Mouse (Mus musculus): ENCODE data around the gene Fyn.

DNA sequence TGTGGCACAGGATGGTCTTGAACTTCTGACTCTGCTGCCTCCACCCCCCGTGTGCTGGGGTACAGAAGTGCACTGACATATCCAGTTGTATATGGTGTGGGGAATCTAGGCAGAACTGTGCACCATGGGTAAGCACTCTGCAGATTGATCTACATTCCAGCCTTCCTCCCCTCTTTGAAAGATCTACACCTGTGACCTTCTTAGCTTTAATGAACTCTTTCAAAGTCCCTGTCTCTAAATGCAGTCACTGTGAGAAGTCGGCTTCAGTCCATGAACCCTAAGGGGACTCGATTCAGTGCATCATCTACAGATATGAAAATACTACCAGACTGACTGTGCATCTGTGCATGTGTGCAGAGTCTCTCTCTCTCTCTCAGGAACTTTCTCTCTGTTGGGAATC is 99.9 kb downstream of the Fyn start:
- TF ChIP-seq CTCF (IDR thresholded peaks at IDR 0.05; ENCODE audit: low read depth): no peak
- no peak for TF ChIP-seq EP300 (IDR thresholded peaks at IDR 0.05; ENCODE audit: low read depth)

Data from liver, postnatal 0 days (tissue).